Mouse (Mus musculus) cerebellum, adult 2 months (tissue): Measurements from ENCODE around the gene Olfr190.

ENCODE experiments used
- CTCF ChIP-seq: fragments of 200-500 bp; IDR thresholded peaks from 2 replicates; pipeline ENCODE4 v1.5.1; 2011; ENCODE audit warnings: low read depth, mild to moderate bottlenecking, control low read depth, low read length, moderate library complexity, borderline replicate concordance; ENCODE audit not compliant: insufficient read depth
- POLR2A ChIP-seq: fragments of 200-500 bp; IDR thresholded peaks from 2 replicates; pipeline ENCODE4 v1.6.1; 2011; ENCODE audit warnings: low read length, control low read depth, borderline replicate concordance; ENCODE audit not compliant: insufficient read depth

DNA sequence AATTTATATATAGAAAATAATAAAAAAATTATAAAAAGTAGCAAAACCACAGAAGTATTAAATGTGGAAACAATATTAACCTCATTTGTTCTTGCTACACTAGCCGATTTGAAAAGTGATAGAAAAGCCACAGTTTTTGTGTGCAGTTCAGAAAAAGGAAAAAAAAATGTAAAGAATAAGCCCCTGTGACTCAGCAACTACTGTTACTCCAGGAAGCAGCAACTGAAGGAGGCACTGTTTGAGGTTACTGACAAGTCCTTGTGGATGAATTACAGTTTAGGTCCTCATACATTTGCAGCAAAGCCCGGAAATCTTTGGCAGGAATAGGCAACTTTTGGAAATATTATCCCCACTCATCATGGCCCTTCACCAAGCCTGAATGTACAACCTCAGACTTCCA lies 27.5 kb upstream of the Olfr190 start:
- TF ChIP-seq CTCF (no peak), POLR2A (no peak)
